ENCODE assay signal across 8 mouse cellular contexts in the genomic region with DNA sequence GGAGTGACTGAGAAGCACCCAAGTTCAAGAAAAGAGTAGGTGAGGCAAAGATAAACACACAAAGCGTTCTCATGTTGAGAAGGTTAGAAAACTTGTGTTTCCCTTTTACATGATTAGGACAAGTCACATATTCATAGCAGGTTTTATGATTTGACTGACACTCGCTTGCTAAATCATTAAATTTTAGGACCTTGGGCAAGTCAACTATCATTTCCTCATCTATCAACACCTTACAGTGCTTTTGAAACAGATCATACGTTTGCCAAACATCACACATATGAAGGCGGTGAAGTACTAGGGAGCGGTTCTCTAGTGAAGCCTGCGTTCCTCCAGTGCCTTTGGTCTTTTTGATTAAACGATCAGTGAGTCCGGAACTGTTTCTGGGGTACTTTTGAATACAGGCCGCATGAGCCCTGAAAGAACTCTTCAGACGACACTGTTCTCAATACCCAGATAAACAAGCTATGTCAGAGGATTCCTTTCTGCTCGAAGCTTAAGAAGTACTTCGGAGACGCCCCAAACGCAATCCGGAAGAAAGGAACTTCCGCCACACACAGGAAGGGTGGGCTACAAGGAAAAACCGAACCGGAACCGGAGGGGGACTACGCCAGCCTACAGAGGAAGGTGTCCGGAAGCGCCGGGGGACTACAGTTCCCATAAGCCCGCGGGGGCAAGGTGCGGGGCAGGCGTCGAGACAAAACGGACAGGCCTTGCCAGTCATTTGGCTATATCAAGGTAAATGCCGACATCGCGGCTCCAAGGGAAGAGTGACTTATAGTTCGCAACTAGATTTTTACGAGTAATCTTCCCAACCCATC. TPM values are rescaled to one million over a fixed set of nuclear protein-coding genes. Genes with fewer than 3 reads are reported as not detected.
DNase-seq lines count a peak whose midpoint lies in the region; ATAC-seq and TF ChIP-seq lines count a peak whose summit lies in the region.

Acbd5 (plus strand) TSS at position 616 of the 818 bp plus-strand sequence.

- TF ChIP-seq POLR2A in brain, embryonic 14.5 days (IDR thresholded peaks at IDR 0.05; ENCODE audit: borderline replicate concordance, extremely low read depth, insufficient read depth, insufficient read length, poor library complexity, severe bottlenecking): peak; percentile 41; the same call in 1 of the 2 replicates
- peak; percentile 68; the same call in 1 of the 2 replicates for TF ChIP-seq POLR2A in liver, adult 2 months (IDR thresholded peaks at IDR 0.05; ENCODE audit: extremely low read depth, insufficient read depth, low read length)
- peak; percentile 33 for TF ChIP-seq POLR2A in myocyte (IDR thresholded peaks at IDR 0.05; ENCODE audit: insufficient read length, low read depth)

- H3K36me3 ChIP-seq in C2C12 (ENCODE audit: control insufficient read depth, insufficient read depth): no peaks in the 10 kb centered on the region
- H3K36me3 ChIP-seq in erythroblast, embryonic 14.5 days (ENCODE audit: control insufficient read depth): peaks cover 7% of the 10 kb centered on the region
- H3K36me3 ChIP-seq in heart, embryonic 11.5 days (ENCODE audit: control insufficient read depth, insufficient read depth, low read length): no peaks in the 10 kb centered on the region
- H3K36me3 ChIP-seq in kidney, embryonic 16.5 days (ENCODE audit: insufficient read depth, low read length): no peaks in the 10 kb centered on the region
- peaks cover 3% of the 10 kb centered on the region; the same call in 1 of the 2 replicates for H3K36me3 ChIP-seq in liver, adult 2 months (ENCODE audit: control insufficient read depth, insufficient read depth, low read length)
- no peaks in the 10 kb centered on the region for H3K36me3 ChIP-seq in myocyte (ENCODE audit: control insufficient read depth, insufficient read depth)
- peaks cover 2% of the 10 kb centered on the region; the same call in 1 of the 2 replicates for H3K36me3 ChIP-seq in splenic B cell, adult 2 months (ENCODE audit: control insufficient read depth, insufficient read depth, low read length, poor library complexity, severe bottlenecking)

- peaks cover 1% of the 10 kb centered on the region for H3K79me3 ChIP-seq in C2C12 (ENCODE audit: low read depth)

- DNase-seq in brain, embryonic 14.5 days (ENCODE audit: low read depth): peak; percentile 99
- DNase-seq in liver, adult 2 months (ENCODE audit: extremely low read depth, low read depth, low spot score): peak; percentile 98
- DNase-seq in splenic B cell, adult 2 months (ENCODE audit: low read depth, low spot score): peak; percentile 96

- H3K27ac ChIP-seq in heart, embryonic 11.5 days (ENCODE audit: low read depth, low read length): peak within 1 kb of the TSS; percentile 96
- peak within 1 kb of the TSS; percentile 98 for H3K27ac ChIP-seq in kidney, embryonic 16.5 days (ENCODE audit: low read length)
- H3K27ac ChIP-seq in liver, adult 2 months (replicated peaks; ENCODE audit: insufficient read depth, low read depth, low read length): peak within 1 kb of the TSS; percentile 96

- H3ac ChIP-seq in C2C12 (ENCODE audit: control insufficient read depth, insufficient read length, low read depth): peak within 1 kb of the TSS; percentile 79
- peak within 1 kb of the TSS; percentile 66 for H3ac ChIP-seq in myocyte (ENCODE audit: control insufficient read depth, insufficient read length)

- H3K27me3 ChIP-seq in C2C12 (ENCODE audit: control insufficient read depth, insufficient read depth, insufficient read length) (no peaks in the 10 kb centered on the region), myocyte (ENCODE audit: control insufficient read depth, insufficient read depth, insufficient read length) (no peaks in the 10 kb centered on the region)
- no peaks in the 10 kb centered on the region for H3K27me3 ChIP-seq in erythroblast, embryonic 14.5 days (ENCODE audit: control insufficient read depth)
- no peaks in the 10 kb centered on the region for H3K27me3 ChIP-seq in heart, embryonic 11.5 days (ENCODE audit: control insufficient read depth, insufficient read depth, low read length)
- H3K27me3 ChIP-seq in kidney, embryonic 16.5 days (ENCODE audit: insufficient read depth, low read length): no peaks in the 10 kb centered on the region
- H3K27me3 ChIP-seq in liver, adult 2 months (ENCODE audit: control insufficient read depth, insufficient read depth, low read length): no peaks in the 10 kb centered on the region
- no peaks in the 10 kb centered on the region for H3K27me3 ChIP-seq in splenic B cell, adult 2 months (ENCODE audit: control insufficient read depth, insufficient read depth, low read length, poor library complexity, severe bottlenecking)

- no peak for TF ChIP-seq CTCF in C2C12 (IDR thresholded peaks at IDR 0.05; ENCODE audit: control insufficient read depth, insufficient read depth, insufficient read length)
- no peak for TF ChIP-seq CTCF in brain, embryonic 14.5 days (IDR thresholded peaks at IDR 0.05; ENCODE audit: borderline replicate concordance, extremely low read depth, insufficient read depth, insufficient read length)
- TF ChIP-seq CTCF in liver, adult 2 months (IDR thresholded peaks at IDR 0.05; ENCODE audit: low read depth, low read length): no peak

- H3K4me3 ChIP-seq in C2C12 (ENCODE audit: insufficient read depth, poor library complexity, severe bottlenecking) (peak within 1 kb of the TSS; percentile 71), myocyte (peak within 1 kb of the TSS; percentile 74)
- peak within 1 kb of the TSS; percentile 94 for H3K4me3 ChIP-seq in erythroblast, embryonic 14.5 days (replicated peaks)
- H3K4me3 ChIP-seq in heart, embryonic 11.5 days (ENCODE audit: low read depth, low read length): peak within 1 kb of the TSS; percentile 68
- peak within 1 kb of the TSS; percentile 80 for H3K4me3 ChIP-seq in kidney, embryonic 16.5 days (ENCODE audit: low read length)
- H3K4me3 ChIP-seq in liver, adult 2 months (ENCODE audit: insufficient read depth, low read depth, low read length): peak within 1 kb of the TSS; percentile 85

- peaks cover 26% of the 10 kb centered on the region for H3K4me1 ChIP-seq in erythroblast, embryonic 14.5 days (ENCODE audit: control insufficient read depth)
- H3K4me1 ChIP-seq in heart, embryonic 11.5 days (ENCODE audit: control insufficient read depth, insufficient read depth, low read length): no peaks in the 10 kb centered on the region
- no peaks in the 10 kb centered on the region for H3K4me1 ChIP-seq in kidney, embryonic 16.5 days (ENCODE audit: insufficient read depth, low read length)
- H3K4me1 ChIP-seq in liver, adult 2 months (ENCODE audit: control insufficient read depth, insufficient read depth, low read length): peaks cover 2% of the 10 kb centered on the region; the same call in 1 of the 2 replicates

- H3K79me2 ChIP-seq in C2C12 (ENCODE audit: control insufficient read depth, insufficient read depth) (peaks cover 11% of the 10 kb centered on the region), myocyte (ENCODE audit: control insufficient read depth, insufficient read depth) (no peaks in the 10 kb centered on the region)
- peaks cover 5% of the 10 kb centered on the region; the same call in 1 of the 2 replicates for H3K79me2 ChIP-seq in liver, adult 2 months (ENCODE audit: control insufficient read depth, insufficient read depth, low read length)

- H3K9me3 ChIP-seq in erythroblast, embryonic 14.5 days (ENCODE audit: control insufficient read depth, low read length): no peaks in the 10 kb centered on the region
- no peaks in the 10 kb centered on the region for H3K9me3 ChIP-seq in heart, embryonic 11.5 days (replicated peaks; ENCODE audit: control insufficient read depth, low read length)
- no peaks in the 10 kb centered on the region for H3K9me3 ChIP-seq in kidney, embryonic 16.5 days (ENCODE audit: low read length)

- peak within 1 kb of the TSS; percentile 89 for H3K9ac ChIP-seq in heart, embryonic 11.5 days (ENCODE audit: low read depth, low read length)
- H3K9ac ChIP-seq in kidney, embryonic 16.5 days (replicated peaks; ENCODE audit: low read length): peak within 1 kb of the TSS; percentile 90
- peak within 1 kb of the TSS; percentile 95 for H3K9ac ChIP-seq in liver, adult 2 months (ENCODE audit: low read depth, low read length)

- 3% methylated on average over 34 of the region's 34 CpGs for WGBS in heart, embryonic 11.5 days (ENCODE audit: insufficient replicate concordance)
- 3% methylated on average over 34 of the region's 34 CpGs for WGBS in kidney, embryonic 16.5 days
- WGBS in liver, adult 2 months: 1% methylated on average over 34 of the region's 34 CpGs

- peak within 1 kb of the TSS; percentile 99 for H3K4me2 ChIP-seq in heart, embryonic 11.5 days
- H3K4me2 ChIP-seq in kidney, embryonic 16.5 days (replicated peaks; ENCODE audit: low read depth, low read length): peak within 1 kb of the TSS; percentile 98
- H3K4me2 ChIP-seq in myocyte (ENCODE audit: low read depth): peak within 1 kb of the TSS; percentile 76

- peak; percentile 95 for ATAC-seq in heart, embryonic 11.5 days (replicated peaks; ENCODE audit: insufficient number of reproducible peaks, low FRiP score, low TSS enrichment)
- peak; percentile 97 for ATAC-seq in kidney, embryonic 16.5 days (ENCODE audit: low FRiP score, low TSS enrichment)

TF ChIP-seq in C2C12, 6 proteins besides CTCF, POLR2A, EP300 and RAD21 (continues in another document):
- TF ChIP-seq MYOG (IDR thresholded peaks at IDR 0.05; ENCODE audit: control insufficient read depth, extremely low read depth, insufficient read length) (no peak), USF1 (IDR thresholded peaks at IDR 0.05; ENCODE audit: low read depth) (no peak), MAX (IDR thresholded peaks at IDR 0.05) (peak; percentile 67), CEBPB (IDR thresholded peaks at IDR 0.05; ENCODE audit: low read depth) (no peak), FOSL1 (IDR thresholded peaks at IDR 0.05; ENCODE audit: insufficient read depth, low read length, poor library complexity, severe bottlenecking) (no peak)

TF ChIP-seq in myocyte, 11 proteins besides CTCF, POLR2A, EP300 and RAD21:
- no peak for TF ChIP-seq TCF3 (IDR thresholded peaks at IDR 0.05; ENCODE audit: insufficient read length, low read depth)

RNA-seq across cellular contexts. Expression of gene Acbd5, which starts in this region (rescaled TPM):
- polyA plus RNA-seq in C2C12 (2012; fragmentation: generic; extraction: Trizol): 4.2 TPM
- polyA plus RNA-seq in brain, embryonic 14.5 days (2012; rRNA removed): 26.2 and 36.2 TPM in 2 replicates
- polyA plus RNA-seq in erythroblast, embryonic 14.5 days (2012): 0.71 and 0.76 TPM in 2 replicates
- polyA plus RNA-seq in heart, embryonic 11.5 days (2014; fragmentation: Nextera tagmentation; extraction: Ambion mirVana): 22.7 and 28.2 TPM in 2 replicates
- 35.6 and 37.9 TPM in 2 replicates for polyA plus RNA-seq in kidney, embryonic 16.5 days (2015; fragmentation: Nextera tagmentation; extraction: Ambion mirVana)
- 168 and 189 TPM in 2 replicates for total RNA-seq in liver, adult 2 months (2014; rRNA removed)
- polyA plus RNA-seq in liver, adult 2 months (2012; rRNA removed): 23.2 and 24.2 TPM in 2 replicates
- 5.0 TPM for polyA plus RNA-seq in myocyte (2012; fragmentation: generic; extraction: Trizol)

Comparison
In these comparisons a context has a peak if more than half of its experiments do, and no peak if none do; other contexts are left out.
1. Peak in every context shown above with its lines: DNase-seq, ATAC-seq, H3K4me3 ChIP-seq and H3K27ac ChIP-seq.